Mouse (Mus musculus): ENCODE results near the gene Gal3st1. TPM values are rescaled to one million over a fixed set of nuclear protein-coding genes. Genes with fewer than 3 reads are reported as not detected.
"Not testable (repeated sequence)": the region's sequence is repeated elsewhere in the genome, so short reads cannot be mapped to it uniquely, and the experiment has no call there.

Gal3st1 gene
- total and polyA plus RNA-seq, 3 experiments = 0.21 to 0.63 TPM; not detected in 1

GRCm38 (mm10) chr11:3982275-3983209 lies 894 bp upstream of the Gal3st1 start:
- peak; percentile 23 for DNase-seq

GRCm38 (mm10) chr11:3983863-3984745 lies 668 bp downstream of the Gal3st1 start:
- DNase-seq = no peak

GRCm38 (mm10) chr11:3989748-3990147 lies 6.3 kb downstream of the Gal3st1 start:
- DNase-seq = no peak

- no peak for DNase-seq
Measured at GRCm38 (mm10) chr11:3993132-3993531, 9.7 kb downstream of the Gal3st1 start.

GRCm38 (mm10) chr11:3993914-3994313 lies 10.5 kb downstream of the Gal3st1 start:
- no peak for DNase-seq

GRCm38 (mm10) chr11:3995511-3995910 lies 12.1 kb downstream of the Gal3st1 start:
- no peak for DNase-seq

GRCm38 (mm10) chr11:3996840-3997239 lies 13.4 kb downstream of the Gal3st1 start:
- no peak for DNase-seq

GRCm38 (mm10) chr11:3997978-3998720 lies 14.7 kb downstream of the Gal3st1 start:
- no peak for DNase-seq

GRCm38 (mm10) chr11:3999547-3999946 lies 16.1 kb downstream of the Gal3st1 start:
- no peak for DNase-seq

GRCm38 (mm10) chr11:4001603-4002002 lies 18.2 kb downstream of the Gal3st1 start:
- DNase-seq = peak; percentile 69

- DNase-seq = no peak
Measured at GRCm38 (mm10) chr11:4005220-4005805, 21.9 kb downstream of the Gal3st1 start.

GRCm38 (mm10) chr11:4006462-4006861 lies 23.0 kb downstream of the Gal3st1 start:
- DNase-seq = no peak

- DNase-seq = no peak
Measured at GRCm38 (mm10) chr11:4012616-4013015, 29.2 kb downstream of the Gal3st1 start.

GRCm38 (mm10) chr11:4015796-4016195 lies 32.4 kb downstream of the Gal3st1 start:
- DNase-seq = not testable (repeated sequence)

- DNase-seq = not testable (repeated sequence)
Measured at GRCm38 (mm10) chr11:4022111-4022510, 38.7 kb downstream of the Gal3st1 start.

GRCm38 (mm10) chr11:4023321-4023720 lies 39.9 kb downstream of the Gal3st1 start:
- no peak for DNase-seq

- DNase-seq = no peak
Measured at GRCm38 (mm10) chr11:4027066-4027465, 43.6 kb downstream of the Gal3st1 start.

- DNase-seq = no peak
Measured at GRCm38 (mm10) chr11:4027561-4028334, 44.3 kb downstream of the Gal3st1 start.

- DNase-seq = no peak
Measured at GRCm38 (mm10) chr11:4029343-4029742, 45.9 kb downstream of the Gal3st1 start.

- DNase-seq = peak; percentile 58
Measured at GRCm38 (mm10) chr11:4031126-4031941, 47.9 kb downstream of the Gal3st1 start, which contains the start of gene Sec14l4. Sec14l4 (plus strand) TSS chr11:4031462.

Measured in adrenal gland, adult 2 months (tissue).